Mouse (Mus musculus): ENCODE measurements at regions not wholly inside any gene's neighbourhood (a gene's known extent, or its start where the extent isn't known, plus 50 kb on each side); places are given as distances from the start of the nearest gene placed in this dataset.

DNA sequence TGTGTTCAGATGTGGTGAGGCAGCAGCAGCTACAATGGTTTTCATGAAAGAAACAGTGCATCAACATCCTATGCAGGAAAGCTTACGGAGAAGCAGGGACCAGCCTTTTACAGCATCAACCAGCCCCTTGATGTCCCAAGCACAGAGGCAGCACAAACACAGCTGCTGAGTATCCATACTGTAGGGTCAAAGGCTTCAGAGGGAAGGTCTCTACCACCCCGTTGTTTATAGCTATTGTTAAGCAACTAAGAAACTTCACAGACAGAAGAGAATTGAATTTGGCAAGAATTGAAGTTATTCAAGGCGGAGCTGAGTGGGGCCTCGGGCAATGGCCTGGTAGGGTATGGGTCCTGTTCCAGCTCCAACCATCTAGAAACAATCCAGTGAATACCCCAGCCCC, 256.8 kb upstream of the Pabpc6 start:
- TF ChIP-seq EP300 (IDR thresholded peaks at IDR 0.05) (no peak), CTCF (IDR thresholded peaks at IDR 0.05) (no peak)

Data from lung, postnatal 0 days (tissue).